In genomic region chr4:89136356-89136755, GRCm38 (mm10) we compare ENCODE assay signal across 9 mouse cellular contexts. TPM values are rescaled to one million over a fixed set of nuclear protein-coding genes. Genes with fewer than 3 reads are reported as not detected.
DNase-seq lines count a peak whose midpoint lies in the region; ATAC-seq and TF ChIP-seq lines count a peak whose summit lies in the region.
"Had no signal": no experiment of that assay in that cellular context is flagged by ENCODE, and none has a peak within 500 bp of the region (broad histone marks: within the 10 kb centered on the region; RNA-seq: fewer than 3 reads in every experiment).

No protein-coding gene starts in this region.

- peaks cover 10% of the 10 kb centered on the region for H3K36me3 ChIP-seq in megakaryocyte, embryonic 14.5 days (replicated peaks; ENCODE audit: low read length)
- H3K36me3 ChIP-seq in hindbrain, embryonic 10.5 days, result peaks cover 6% of the 10 kb centered on the region; the same call in 1 of the 2 replicates
- H3K36me3 ChIP-seq in liver, embryonic 13.5 days, result no peaks in the 10 kb centered on the region; the same call in 1 of the 2 replicates
- H3K36me3 ChIP-seq in stomach, postnatal 0 days (ENCODE audit: control insufficient read depth, insufficient read depth, low read length), result no peaks in the 10 kb centered on the region

- 27% methylated on average over 3 of the region's 3 CpGs for WGBS in hindbrain, embryonic 10.5 days
- 43% methylated on average over 3 of the region's 3 CpGs for WGBS in liver, embryonic 13.5 days (ENCODE audit: insufficient replicate concordance)
- 38% methylated on average over 3 of the region's 3 CpGs for WGBS in stomach, postnatal 0 days

- peak overlapping the region; percentile 96 for H3K27ac ChIP-seq in hindbrain, embryonic 10.5 days
- peak overlapping the region; percentile 53; the same call in 1 of the 2 replicates for H3K27ac ChIP-seq in liver, embryonic 13.5 days
- no peak overlapping the region for H3K27ac ChIP-seq in stomach, postnatal 0 days (replicated peaks)

- no peaks in the 10 kb centered on the region for H3K9me3 ChIP-seq in megakaryocyte, embryonic 14.5 days
- no peaks in the 10 kb centered on the region for H3K9me3 ChIP-seq in hindbrain, embryonic 10.5 days
- no peaks in the 10 kb centered on the region for H3K9me3 ChIP-seq in liver, embryonic 13.5 days (replicated peaks)
- H3K9me3 ChIP-seq in stomach, postnatal 0 days (ENCODE audit: control insufficient read depth, low read length), result no peaks in the 10 kb centered on the region

- TF ChIP-seq CTCF in stomach, postnatal 0 days (IDR thresholded peaks at IDR 0.05; ENCODE audit: low read depth), result no peak

- no peak for ATAC-seq in megakaryocyte, adult 5-6 weeks (ENCODE audit: poor library complexity, severe bottlenecking)
- 0 out of 2 replicates have a peak, but pooled peaks have one; percentile 46 for ATAC-seq in liver, embryonic 13.5 days (ENCODE audit: low read depth)
- no peak for ATAC-seq in stomach, postnatal 0 days (ENCODE audit: low FRiP score, low TSS enrichment)

- peaks cover 5% of the 10 kb centered on the region for H3K27me3 ChIP-seq in megakaryocyte, embryonic 14.5 days (replicated peaks)
- no peaks in the 10 kb centered on the region for H3K27me3 ChIP-seq in hindbrain, embryonic 10.5 days (ENCODE audit: insufficient read depth, poor library complexity, severe bottlenecking)
- H3K27me3 ChIP-seq in liver, embryonic 13.5 days, result no peaks in the 10 kb centered on the region
- H3K27me3 ChIP-seq in stomach, postnatal 0 days (ENCODE audit: control insufficient read depth, insufficient read depth, low read length), result no peaks in the 10 kb centered on the region

- peaks cover 61% of the 10 kb centered on the region for H3K4me1 ChIP-seq in megakaryocyte, embryonic 14.5 days
- H3K4me1 ChIP-seq in hindbrain, embryonic 10.5 days (replicated peaks), result peaks cover 40% of the 10 kb centered on the region
- peaks cover 45% of the 10 kb centered on the region for H3K4me1 ChIP-seq in liver, embryonic 13.5 days (replicated peaks)
- H3K4me1 ChIP-seq in stomach, postnatal 0 days (replicated peaks; ENCODE audit: control insufficient read depth, insufficient read depth), result no peaks in the 10 kb centered on the region; the same call in 1 of the 2 replicates

- no peak for DNase-seq in hindbrain, embryonic 10.5 days (ENCODE audit: low spot score)
- DNase-seq in liver, embryonic 13.5 days, result no peak
- DNase-seq in stomach, postnatal 0 days (ENCODE audit: low spot score), result no peak
- no peak for DNase-seq in thymus, postnatal 14 days
- DNase-seq in kidney, adult 18-20 months, result no peak
- DNase-seq: cerebellum, postnatal 25 days; kidney, postnatal 36 days had no signal

- no peak for TF ChIP-seq EP300 in stomach, postnatal 0 days (optimal IDR thresholded peaks at IDR 0.05)

- peak overlapping the region; percentile 95 for H3K4me3 ChIP-seq in megakaryocyte, embryonic 14.5 days (replicated peaks)
- peak overlapping the region; percentile 94 for H3K4me3 ChIP-seq in hindbrain, embryonic 10.5 days
- peak overlapping the region; percentile 74 for H3K4me3 ChIP-seq in liver, embryonic 13.5 days (replicated peaks)
- 0 out of 2 replicates have a peak overlapping the region, but pooled peaks have one; percentile 83 for H3K4me3 ChIP-seq in stomach, postnatal 0 days (ENCODE audit: low read depth, low read length)

- H3K4me2 ChIP-seq in liver, embryonic 13.5 days, result peak overlapping the region; percentile 91
- H3K4me2 ChIP-seq in stomach, postnatal 0 days (replicated peaks; ENCODE audit: low read depth), result peak overlapping the region; percentile 99

- H3K9ac ChIP-seq in liver, embryonic 13.5 days, result no peak overlapping the region
- no peak overlapping the region for H3K9ac ChIP-seq in stomach, postnatal 0 days (ENCODE audit: low read length)

RNA-seq across cellular contexts. Expression of gene Mtap, which starts 0.6 kb away (rescaled TPM):
- polyA plus RNA-seq in megakaryocyte, embryonic 14.5 days (2012; ENCODE audit: insufficient read depth, low replicate concordance), result 2.5 TPM in 1 of 2 replicates, not detected in the other
- total RNA-seq in megakaryocyte, adult 5-6 weeks (2015), result 17.6 and 21.3 TPM in 2 replicates
- total RNA-seq in megakaryocyte, adult 5-6 weeks (2017), result 16.7 and 18.2 TPM in 2 replicates
- polyA plus RNA-seq in hindbrain, embryonic 10.5 days (2016; fragmentation: Nextera tagmentation; extraction: Ambion mirVana), result 80.2 and 107 TPM in 2 replicates
- 36.7 and 42.9 TPM in 2 replicates for polyA plus RNA-seq in liver, embryonic 13.5 days (2015; fragmentation: Nextera tagmentation; extraction: Ambion mirVana)
- 23.5 and 23.9 TPM in 2 replicates for polyA plus RNA-seq in stomach, postnatal 0 days (2015; fragmentation: Nextera tagmentation; extraction: Ambion mirVana)
